Mouse (Mus musculus) thymus, adult 18-20 months (tissue): Measurements from ENCODE around the gene Ppp1r9a.

Experiments used
- DNase-seq, 2 experiments: peaks; one replicate each; pipeline ENCODE4 v3.0.0; 2022; ENCODE audit warnings: mixed read lengths in 2 of 2

Ppp1r9a gene

GRCm38 (mm10) chr6:4962197-4962596 lies 59.5 kb downstream of the Ppp1r9a start:
- no peak for DNase-seq

- DNase-seq, result no peak
Observed at GRCm38 (mm10) chr6:4963049-4963448, 60.3 kb downstream of the Ppp1r9a start.

- DNase-seq, result no peak
Observed at GRCm38 (mm10) chr6:4967236-4967635, 64.5 kb downstream of the Ppp1r9a start.

GRCm38 (mm10) chr6:4971229-4971628 lies 68.5 kb downstream of the Ppp1r9a start:
- no peak for DNase-seq

- no peak for DNase-seq
Observed at GRCm38 (mm10) chr6:4972808-4973207, 70.1 kb downstream of the Ppp1r9a start.

GRCm38 (mm10) chr6:4973337-4973736 lies 70.6 kb downstream of the Ppp1r9a start:
- no peak for DNase-seq

- no peak for DNase-seq
Observed at GRCm38 (mm10) chr6:4977515-4977914, 74.8 kb downstream of the Ppp1r9a start.

GRCm38 (mm10) chr6:4978249-4978648 lies 75.5 kb downstream of the Ppp1r9a start:
- DNase-seq, result no peak

GRCm38 (mm10) chr6:4978897-4979296 lies 76.2 kb downstream of the Ppp1r9a start:
- DNase-seq, result no peak

GRCm38 (mm10) chr6:4980113-4980512 lies 77.4 kb downstream of the Ppp1r9a start:
- no peak for DNase-seq

- no peak for DNase-seq
Observed at GRCm38 (mm10) chr6:4982686-4983162, 80.0 kb downstream of the Ppp1r9a start.

GRCm38 (mm10) chr6:4985668-4986067 lies 83.0 kb downstream of the Ppp1r9a start:
- no peak for DNase-seq

- DNase-seq, result no peak
Observed at GRCm38 (mm10) chr6:4987084-4987483, 84.4 kb downstream of the Ppp1r9a start.

- no peak for DNase-seq
Observed at GRCm38 (mm10) chr6:4988688-4989087, 86.0 kb downstream of the Ppp1r9a start.

- DNase-seq, result no peak
Observed at GRCm38 (mm10) chr6:4992308-4992707, 89.6 kb downstream of the Ppp1r9a start.

- DNase-seq, result no peak
Observed at GRCm38 (mm10) chr6:4993600-4994160, 91.0 kb downstream of the Ppp1r9a start.

- DNase-seq, result no peak
Observed at GRCm38 (mm10) chr6:4994161-4994919, 91.6 kb downstream of the Ppp1r9a start.

- DNase-seq, result no peak
Observed at GRCm38 (mm10) chr6:4997599-4997998, 94.9 kb downstream of the Ppp1r9a start.

- DNase-seq, result no peak
Observed at GRCm38 (mm10) chr6:4998929-4999328, 96.2 kb downstream of the Ppp1r9a start.

- no peak for DNase-seq
Observed at GRCm38 (mm10) chr6:5000788-5001187, 98.1 kb downstream of the Ppp1r9a start.

GRCm38 (mm10) chr6:5005491-5006275 lies 103.0 kb downstream of the Ppp1r9a start:
- no peak for DNase-seq

- no peak for DNase-seq
Observed at GRCm38 (mm10) chr6:5006283-5006946, 103.7 kb downstream of the Ppp1r9a start.

GRCm38 (mm10) chr6:5008166-5008565 lies 105.4 kb downstream of the Ppp1r9a start:
- DNase-seq, result no peak
